Mouse (Mus musculus) midbrain, embryonic 10.5 days (tissue): ENCODE data around the gene Efcab9. TPM values are rescaled to one million over a fixed set of nuclear protein-coding genes. Genes with fewer than 3 reads are reported as not detected.

Experiments
- DNase-seq: peaks from one replicate; pipeline ENCODE4 v3.0.0-alpha.2; 2017; ENCODE audit warnings: low spot score
- H3K27ac ChIP-seq: fragments of 300-500 bp; sonication (generic); replicated peaks from 2 replicates; pipeline ENCODE4 v1.5.1; 2016; ENCODE audit warnings: mild to moderate bottlenecking
- H3K27me3 ChIP-seq: fragments of 300-500 bp; sonication (generic); 2 replicates; pipeline ENCODE4 v1.6.1; 2016; ENCODE audit warnings: low read depth, mild to moderate bottlenecking; ENCODE audit not compliant: poor library complexity, severe bottlenecking
- H3K36me3 ChIP-seq: fragments of 300-500 bp; sonication (generic); 2 replicates; pipeline ENCODE4 v1.6.1; 2016; ENCODE audit warnings: mild to moderate bottlenecking, moderate library complexity
- H3K4me1 ChIP-seq: fragments of 300-500 bp; sonication (generic); 2 replicates; pipeline ENCODE4 v1.6.1; 2016
- H3K4me3 ChIP-seq: fragments of 300-500 bp; sonication (generic); 2 replicates; pipeline ENCODE4 v1.5.1; 2016; ENCODE audit warnings: mild to moderate bottlenecking, moderate library complexity
- H3K9me3 ChIP-seq: fragments of 300-500 bp; sonication (generic); replicated peaks from 2 replicates; pipeline ENCODE4 v1.6.1; 2016; ENCODE audit warnings: mild to moderate bottlenecking
- WGBS: fragments of 180-500 bp; shearing (Covaris S2); methylation state at CpG from one replicate; pipeline ENCODE4 v1.1.7; 2016; 5-methylcytosine and 5-hydroxymethylcytosine counted together
- polyA plus RNA-seq: library from polyadenylated mRNA; unstranded; fragments of >200 nt; fragmentation: Nextera tagmentation; extraction: Ambion mirVana; gene quantifications from 2 replicates; pipeline ENCODE4 v1.2.1, GENCODE M21; 2016

Gene Efcab9
- polyA plus RNA-seq, 1 experiment from 2014 or later, result 0.32 TPM

DNA sequence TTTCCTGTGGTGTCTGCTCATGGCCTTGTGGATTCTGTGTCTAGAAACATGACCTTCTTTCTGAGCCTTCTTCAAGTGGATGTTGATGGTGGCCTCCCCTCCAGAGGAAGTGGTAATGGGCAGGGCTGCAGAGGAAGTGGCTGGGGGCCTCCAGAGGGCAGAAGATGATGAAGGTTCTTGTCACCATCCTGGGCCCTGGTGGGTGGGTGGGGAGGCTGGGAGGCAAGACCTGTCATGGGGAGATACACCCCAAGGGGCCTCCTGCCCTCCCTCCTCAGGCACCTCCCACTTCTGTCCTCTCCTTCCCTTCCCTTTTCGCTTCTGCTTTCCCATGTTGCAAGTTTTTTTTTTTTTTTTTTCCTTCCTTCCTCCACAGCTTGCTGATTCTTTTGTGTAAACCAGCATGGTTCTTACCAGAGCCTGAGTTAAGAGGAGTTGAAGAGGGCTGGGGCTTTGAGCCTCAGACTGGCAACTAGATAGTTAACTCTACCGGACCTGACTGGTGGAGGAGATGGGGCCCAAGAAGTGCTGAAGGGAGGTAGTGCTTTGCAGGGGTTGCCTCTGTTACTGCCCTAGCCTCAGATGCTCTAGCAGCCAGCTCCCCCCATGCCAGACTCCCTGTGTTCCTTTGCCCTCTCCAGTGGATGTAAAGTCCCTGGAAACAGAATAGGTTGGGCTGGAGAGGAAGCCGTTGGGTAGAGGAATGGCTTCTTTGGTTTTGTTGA is 11.0 kb upstream of the Efcab9 start:
- DNase-seq, result no peak
- 0 out of 2 replicates have a peak overlapping the region, but pooled peaks have one; percentile 4 for H3K27ac ChIP-seq
- H3K9me3 ChIP-seq, result no peaks in the 10 kb centered on the region
- H3K27me3 ChIP-seq, result peaks cover 25% of the 10 kb centered on the region; the same call in 1 of the 2 replicates
- WGBS, result 31% methylated on average over 3 of the region's 3 CpGs
- no peak overlapping the region for H3K4me3 ChIP-seq
- H3K36me3 ChIP-seq, result no peaks in the 10 kb centered on the region
- H3K4me1 ChIP-seq, result peaks cover 20% of the 10 kb centered on the region

DNA sequence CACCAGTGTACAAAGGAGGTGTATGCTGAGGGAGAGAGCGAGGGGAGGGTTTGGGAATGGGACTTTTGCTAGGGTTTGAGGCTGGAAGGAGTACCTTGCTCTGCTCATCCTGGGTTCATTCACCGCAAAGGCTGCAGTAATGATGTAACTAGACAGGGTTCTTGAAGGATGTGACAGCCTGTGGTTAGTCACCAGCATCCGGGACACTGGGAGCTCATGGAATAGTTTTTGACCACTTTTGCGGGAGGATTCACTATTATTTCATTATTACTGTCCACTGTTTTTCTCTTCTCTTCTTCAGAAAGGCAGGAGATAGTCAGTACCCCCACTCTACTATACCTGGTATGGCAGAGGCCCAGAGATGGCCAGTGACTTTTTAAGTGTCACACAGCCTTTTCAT is 10.3 kb upstream of the Efcab9 start:
- 89% methylated on average over 4 of the region's 4 CpGs for WGBS
- no peaks in the 10 kb centered on the region for H3K9me3 ChIP-seq
- 0 out of 2 replicates have a peak overlapping the region, but pooled peaks have one; percentile 4 for H3K27ac ChIP-seq
- no peak overlapping the region for H3K4me3 ChIP-seq
- peaks cover 19% of the 10 kb centered on the region for H3K4me1 ChIP-seq
- no peak for DNase-seq
- no peaks in the 10 kb centered on the region for H3K36me3 ChIP-seq
- H3K27me3 ChIP-seq, result peaks cover 25% of the 10 kb centered on the region; the same call in 1 of the 2 replicates

DNA sequence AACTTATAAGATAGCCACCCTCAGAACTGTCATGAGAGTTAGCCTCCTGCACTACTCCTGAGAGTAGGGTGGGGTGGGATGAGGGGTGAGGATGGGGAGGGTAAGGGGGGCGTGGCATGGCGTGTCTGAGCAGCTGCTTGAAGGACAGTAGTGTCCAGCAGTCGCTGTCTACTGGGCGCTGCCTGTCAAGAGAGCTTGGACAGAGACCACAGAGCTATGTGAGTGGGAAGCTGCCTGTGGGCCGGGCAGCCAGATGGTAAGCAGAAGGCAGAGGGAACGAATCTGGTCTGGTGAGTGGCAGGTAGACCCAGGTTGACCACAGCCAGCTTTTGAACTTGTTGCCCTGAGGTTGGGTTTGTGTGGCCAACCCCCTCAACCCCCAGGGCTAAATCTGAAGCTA is 8.6 kb upstream of the Efcab9 start:
- DNase-seq, result no peak
- 86% methylated on average over 6 of the region's 6 CpGs for WGBS
- H3K36me3 ChIP-seq, result no peaks in the 10 kb centered on the region
- H3K4me3 ChIP-seq, result no peak overlapping the region
- peaks cover 32% of the 10 kb centered on the region for H3K27me3 ChIP-seq
- H3K9me3 ChIP-seq, result no peaks in the 10 kb centered on the region
- H3K27ac ChIP-seq, result no peak overlapping the region
- H3K4me1 ChIP-seq, result peaks cover 24% of the 10 kb centered on the region

DNA sequence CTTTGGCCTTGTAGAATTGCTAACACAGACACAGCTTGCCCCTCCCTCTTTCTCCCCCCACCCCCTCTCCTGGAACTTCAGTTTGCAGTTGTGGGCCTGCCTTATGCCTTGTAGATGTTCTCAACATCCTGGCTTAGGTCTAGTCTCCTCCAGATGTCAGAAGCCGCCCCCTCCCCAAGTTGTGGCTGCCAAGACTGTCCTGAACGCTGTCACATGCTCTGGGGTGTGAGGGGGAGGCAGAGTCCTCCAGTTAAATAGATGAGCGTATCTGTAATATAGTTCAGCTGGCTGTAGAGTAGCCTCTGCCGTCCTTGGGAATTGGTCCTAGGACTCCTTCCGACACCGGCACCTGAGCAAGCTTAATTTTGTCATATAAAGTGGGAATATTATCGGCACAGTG is 7.8 kb upstream of the Efcab9 start:
- Histone ChIP-seq H3K27ac (no peak overlapping the region), H3K27me3 (peaks cover 39% of the 10 kb centered on the region), H3K4me1 (peaks cover 27% of the 10 kb centered on the region), H3K4me3 (no peak overlapping the region), H3K9me3 (no peaks in the 10 kb centered on the region), H3K36me3 (no peaks in the 10 kb centered on the region)
- 92% methylated on average over 7 of the region's 7 CpGs for WGBS
- DNase-seq, result no peak

DNA sequence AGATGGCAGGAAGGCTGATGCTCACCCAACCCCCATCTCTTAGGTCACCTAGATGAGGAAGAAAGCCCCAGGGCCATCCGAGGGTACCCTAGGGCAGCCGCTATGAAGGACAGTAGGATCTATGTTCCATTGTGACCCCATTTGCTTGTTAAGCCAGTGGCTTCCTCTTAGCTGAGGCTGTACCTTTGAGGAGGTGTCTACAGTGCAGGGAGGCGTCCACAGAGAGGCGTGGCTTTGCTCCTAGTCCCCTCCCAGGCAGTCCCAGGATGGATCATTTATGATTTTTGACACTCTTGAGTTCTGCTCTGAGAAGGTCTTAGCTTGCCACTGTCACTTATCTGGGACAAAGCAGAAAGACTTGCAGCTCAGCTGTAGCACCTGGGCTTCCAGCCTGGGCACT is 7.0 kb upstream of the Efcab9 start:
- H3K4me1 ChIP-seq, result peaks cover 35% of the 10 kb centered on the region
- 86% methylated on average over 4 of the region's 4 CpGs for WGBS
- H3K9me3 ChIP-seq, result no peaks in the 10 kb centered on the region
- H3K36me3 ChIP-seq, result no peaks in the 10 kb centered on the region
- H3K27ac ChIP-seq, result no peak overlapping the region; the same call in 1 of the 2 replicates
- DNase-seq, result no peak
- no peak overlapping the region for H3K4me3 ChIP-seq
- H3K27me3 ChIP-seq, result peaks cover 48% of the 10 kb centered on the region

DNA sequence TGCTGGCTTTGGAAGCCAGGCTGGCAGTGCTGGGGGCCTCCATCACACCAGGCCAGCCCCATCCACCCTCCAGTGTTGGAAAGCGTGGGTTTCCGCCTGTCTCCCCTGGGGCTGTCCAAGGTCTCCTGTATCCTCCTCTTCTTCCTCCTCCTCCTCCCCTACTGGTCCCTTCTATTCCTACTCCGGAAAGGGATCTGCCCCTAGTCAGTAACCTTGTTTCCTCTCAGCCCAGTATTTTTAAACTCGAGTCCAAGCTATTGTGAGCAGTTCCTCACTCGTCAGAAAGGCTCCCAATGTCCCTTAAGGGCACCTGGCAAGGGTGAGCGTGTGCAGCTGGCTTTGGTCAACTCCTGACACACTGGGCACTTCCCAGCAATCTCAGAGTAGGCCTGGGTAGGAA is 6.6 kb upstream of the Efcab9 start:
- 74% methylated on average over 6 of the region's 6 CpGs for whole genome bisulfite sequencing
- Histone ChIP-seq H3K36me3 (no peaks in the 10 kb centered on the region), H3K4me3 (no peak overlapping the region), H3K4me1 (peaks cover 40% of the 10 kb centered on the region), H3K27me3 (peaks cover 52% of the 10 kb centered on the region), H3K9me3 (no peaks in the 10 kb centered on the region), H3K27ac (no peak overlapping the region; the same call in 1 of the 2 replicates)
- no peak for DNase-seq

DNA sequence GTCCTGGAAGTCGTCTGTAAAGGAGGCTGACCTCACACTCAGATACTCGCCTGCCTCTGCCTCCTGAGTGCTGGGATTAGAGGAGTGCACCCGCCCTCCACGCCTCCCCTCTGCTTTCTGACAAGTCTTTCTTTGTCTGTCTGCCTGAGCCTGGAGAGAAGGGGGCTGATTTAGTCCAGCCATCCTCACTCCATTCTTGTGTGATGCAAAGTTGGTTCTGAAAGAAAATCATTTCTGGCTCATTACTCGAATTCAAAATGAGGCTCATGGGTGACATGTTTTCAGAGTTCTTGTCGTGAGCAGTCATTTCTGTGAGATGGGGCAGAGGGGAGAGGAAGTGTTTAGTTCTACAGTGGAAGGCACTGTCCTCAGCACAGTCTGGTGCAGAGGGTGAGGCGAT is 5.1 kb upstream of the Efcab9 start:
- no peaks in the 10 kb centered on the region for H3K36me3 ChIP-seq
- peaks cover 62% of the 10 kb centered on the region for H3K27me3 ChIP-seq
- H3K4me1 ChIP-seq, result peaks cover 41% of the 10 kb centered on the region
- peak; percentile 29 for DNase-seq
- WGBS, result 48% methylated on average over 7 of the region's 7 CpGs
- no peak overlapping the region for H3K27ac ChIP-seq
- no peak overlapping the region for H3K4me3 ChIP-seq
- H3K9me3 ChIP-seq, result no peaks in the 10 kb centered on the region

DNA sequence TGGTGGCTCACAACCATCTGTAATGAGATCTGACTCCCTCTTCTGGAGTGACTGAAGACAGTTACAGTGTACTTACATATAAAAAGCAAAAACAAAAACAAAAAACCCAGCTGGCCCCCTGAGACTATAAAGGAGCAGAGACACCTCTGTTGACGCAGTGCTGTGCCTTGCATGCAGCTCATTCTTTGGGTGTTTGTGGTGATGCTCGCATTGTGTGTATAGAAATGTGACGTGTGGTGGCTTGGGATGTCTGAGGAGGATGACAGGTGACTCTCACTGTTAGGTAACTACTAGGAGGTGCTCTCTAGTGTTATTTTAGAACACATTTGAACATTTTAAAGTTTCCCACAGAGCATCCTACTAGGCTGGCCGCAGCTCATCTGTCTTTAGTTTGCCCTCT is 3.8 kb upstream of the Efcab9 start:
- Histone ChIP-seq H3K36me3 (no peaks in the 10 kb centered on the region), H3K9me3 (no peaks in the 10 kb centered on the region), H3K4me1 (peaks cover 41% of the 10 kb centered on the region), H3K27me3 (peaks cover 75% of the 10 kb centered on the region), H3K4me3 (no peak overlapping the region), H3K27ac (no peak overlapping the region)
- 92% methylated on average over 4 of the region's 4 CpGs for WGBS
- no peak for DNase-seq

DNA sequence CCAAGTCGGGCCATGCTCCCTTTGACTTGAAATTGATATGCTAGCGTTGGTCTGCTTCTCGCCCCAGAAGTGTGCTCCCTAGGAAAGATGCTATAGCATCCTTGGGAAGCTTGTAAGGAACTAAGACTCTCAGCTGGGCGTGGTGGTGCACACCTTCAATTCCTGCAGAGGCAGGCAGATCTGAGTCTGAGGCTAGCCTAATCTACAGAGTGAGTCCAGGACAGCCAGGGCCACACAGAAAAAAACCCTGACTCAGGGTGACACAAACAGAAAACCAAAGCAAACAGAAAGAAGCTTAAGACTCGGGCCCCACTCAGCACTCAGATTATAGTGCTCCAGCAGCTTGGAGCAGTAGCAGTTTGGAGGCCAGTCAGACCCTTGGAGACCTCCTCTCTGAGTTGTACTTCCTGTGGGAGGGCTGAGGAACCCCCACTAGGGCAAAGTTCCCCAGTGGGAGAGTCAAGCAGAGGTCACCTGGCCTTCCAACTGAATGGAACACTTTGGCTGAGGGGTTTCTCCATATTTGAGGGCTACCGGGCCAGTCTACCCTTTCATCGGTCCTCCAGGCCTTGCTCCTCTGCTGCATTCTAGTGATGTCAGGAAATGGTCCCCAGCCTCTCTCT is 2.7 kb upstream of the Efcab9 start:
- Histone ChIP-seq H3K4me3 (peak overlapping the region; percentile 2; the same call in 1 of the 2 replicates), H3K27me3 (peaks cover 75% of the 10 kb centered on the region), H3K4me1 (peaks cover 38% of the 10 kb centered on the region), H3K27ac (no peak overlapping the region), H3K9me3 (no peaks in the 10 kb centered on the region), H3K36me3 (no peaks in the 10 kb centered on the region)
- DNase-seq, result no peak
- 75% methylated on average over 7 of the region's 7 CpGs for WGBS

DNA sequence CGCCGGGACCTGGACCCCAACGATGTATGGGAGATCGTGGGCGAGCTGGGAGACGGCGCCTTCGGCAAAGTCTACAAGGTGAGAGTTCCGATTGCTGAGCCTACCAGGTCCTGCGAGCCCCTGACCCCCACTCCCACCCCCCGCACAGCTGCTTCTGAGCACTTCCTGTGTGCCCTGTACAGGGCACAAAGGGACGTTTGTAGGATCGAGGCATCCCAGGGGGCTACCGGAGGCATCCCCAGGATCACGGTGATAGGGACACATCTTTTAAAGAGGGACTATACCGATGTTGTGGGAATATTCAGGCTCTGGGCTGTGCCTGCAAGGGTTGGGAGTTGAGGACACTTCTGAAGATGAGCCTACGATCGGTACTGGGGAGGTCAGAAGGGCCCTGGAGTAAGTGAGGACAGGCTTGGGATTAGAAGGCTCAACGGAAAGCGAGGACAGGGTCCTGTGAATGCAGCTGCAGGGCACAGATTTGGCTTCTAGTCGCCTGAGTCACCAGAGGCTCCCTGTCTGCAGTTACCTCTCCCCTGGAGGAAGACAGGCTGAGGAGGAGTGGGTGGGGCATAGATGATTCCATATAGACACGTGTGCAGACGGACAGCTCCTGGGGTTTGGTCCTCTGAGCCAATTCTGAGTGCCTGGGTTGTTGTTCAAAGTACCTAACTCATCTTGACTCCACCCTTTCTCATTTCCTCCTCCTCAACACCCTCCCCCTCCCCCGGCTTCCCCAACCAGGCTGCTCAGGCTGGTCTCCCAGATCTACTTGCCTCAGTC is 1.8 kb upstream of the Efcab9 start:
- no peaks in the 10 kb centered on the region for H3K36me3 ChIP-seq
- H3K9me3 ChIP-seq, result no peaks in the 10 kb centered on the region
- H3K27ac ChIP-seq, result peak overlapping the region; percentile 77
- 1% methylated on average over 24 of the region's 24 CpGs for WGBS
- no peak for DNase-seq
- H3K4me3 ChIP-seq, result peak overlapping the region; percentile 78
- peaks cover 66% of the 10 kb centered on the region for H3K27me3 ChIP-seq
- H3K4me1 ChIP-seq, result peaks cover 38% of the 10 kb centered on the region

DNA sequence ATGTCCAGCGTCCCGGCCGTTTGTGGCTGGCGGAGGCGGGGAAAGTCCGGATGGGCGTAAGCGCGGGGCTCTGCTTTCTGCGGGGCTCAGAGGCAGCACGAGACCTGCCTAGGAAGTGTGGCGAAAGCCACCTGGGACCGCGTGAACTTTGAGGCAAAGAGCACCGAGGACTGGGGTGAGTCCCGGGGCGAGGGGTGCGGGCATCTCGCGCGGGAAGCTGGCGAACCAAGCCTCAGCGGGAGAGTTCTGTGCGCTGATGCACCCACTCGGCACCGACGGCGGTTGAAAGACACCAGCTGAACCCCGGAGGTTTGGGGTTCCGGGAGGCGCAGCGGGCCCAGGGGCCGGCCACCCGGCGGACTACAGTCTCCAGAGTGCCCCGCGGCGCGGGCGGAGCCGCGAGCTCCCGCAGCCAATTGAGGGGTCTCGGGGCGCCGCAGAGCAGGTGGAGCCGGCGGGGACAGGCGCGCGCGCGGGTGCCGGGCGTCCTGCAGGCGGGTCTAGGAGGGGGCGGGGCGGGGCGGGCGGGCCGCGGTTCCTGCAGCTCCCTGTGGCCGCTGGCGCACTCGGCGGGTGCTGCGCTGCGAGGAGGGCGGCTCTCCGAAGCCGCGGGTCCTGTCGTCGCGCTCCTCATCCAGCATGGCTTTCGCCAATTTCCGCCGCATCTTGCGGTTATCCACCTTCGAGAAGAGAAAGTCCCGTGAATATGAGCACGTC is 1.0 kb upstream of the Efcab9 start, which contains the start of gene Stk10:
TSS of gene Stk10 (plus strand) at position 541 of the 717 bp plus-strand sequence.
- peaks cover 34% of the 10 kb centered on the region for H3K4me1 ChIP-seq

DNA sequence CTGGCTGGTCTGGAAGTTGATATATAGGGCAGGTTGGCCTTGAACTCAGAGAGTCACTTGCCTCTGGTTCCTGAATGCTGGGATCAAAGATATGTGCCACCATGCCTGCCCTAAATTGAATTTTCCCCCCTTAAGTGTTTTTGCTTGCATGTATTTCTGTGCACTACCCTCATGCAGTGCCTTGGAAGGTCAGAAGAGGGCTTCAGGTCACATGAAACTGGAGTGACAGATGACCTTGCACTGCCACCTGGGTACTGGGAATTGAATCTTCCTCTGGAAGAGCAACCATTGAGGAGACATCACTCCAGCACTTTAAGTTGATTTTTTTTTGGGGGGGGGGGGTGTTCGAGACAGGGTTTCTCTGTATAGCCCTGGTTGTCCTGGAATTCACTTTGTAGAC is 1.7 kb downstream of the Efcab9 start:
- H3K4me1 ChIP-seq, result peaks cover 26% of the 10 kb centered on the region
- DNase-seq, result no peak
- H3K9me3 ChIP-seq, result no peaks in the 10 kb centered on the region
- H3K36me3 ChIP-seq, result peaks cover 9% of the 10 kb centered on the region
- no peak overlapping the region for H3K27ac ChIP-seq
- 93% methylated on average over 1 of the region's 1 CpGs for WGBS
- H3K4me3 ChIP-seq, result no peak overlapping the region
- H3K27me3 ChIP-seq, result peaks cover 49% of the 10 kb centered on the region

More for the DNA sequence above, 1.0 kb upstream of the Efcab9 start, which contains the start of gene Stk10:
- Histone ChIP-seq H3K27ac (peak within 1 kb of the TSS; percentile 77), H3K36me3 (peaks cover 6% of the 10 kb centered on the region; the same call in 1 of the 2 replicates), H3K9me3 (no peaks in the 10 kb centered on the region), H3K4me3 (peak within 1 kb of the TSS; percentile 78), H3K27me3 (peaks cover 58% of the 10 kb centered on the region)
- peak; percentile 85 for DNase-seq
- WGBS, result under 1% methylated on average over 70 of the region's 82 CpGs
